Mouse (Mus musculus) brain, embryonic 14.5 days (tissue): ENCODE data around the gene Zfp667.
A peak's percentile ranks its signal among the peaks of the same experiment; 100 is the strongest.
"Not testable (repeated sequence)": the region's sequence is repeated elsewhere in the genome, so short reads cannot be mapped to it uniquely, and the experiment has no call there.

Source experiments
- CTCF ChIP-seq: fragments of 200-500 bp; IDR thresholded peaks from 2 replicates; pipeline ENCODE4 v1.5.1; 2012; ENCODE audit warnings: inconsistent platforms, mild to moderate bottlenecking, moderate library complexity, borderline replicate concordance; ENCODE audit not compliant: insufficient read depth, insufficient read length; ENCODE audit errors: extremely low read depth
- POLR2A ChIP-seq: fragments of 200-500 bp; IDR thresholded peaks from 2 replicates; pipeline ENCODE4 v1.6.1; 2012; ENCODE audit warnings: mild to moderate bottlenecking, inconsistent platforms, borderline replicate concordance; ENCODE audit not compliant: poor library complexity, insufficient read depth, insufficient read length, severe bottlenecking; ENCODE audit errors: extremely low read depth

DNA sequence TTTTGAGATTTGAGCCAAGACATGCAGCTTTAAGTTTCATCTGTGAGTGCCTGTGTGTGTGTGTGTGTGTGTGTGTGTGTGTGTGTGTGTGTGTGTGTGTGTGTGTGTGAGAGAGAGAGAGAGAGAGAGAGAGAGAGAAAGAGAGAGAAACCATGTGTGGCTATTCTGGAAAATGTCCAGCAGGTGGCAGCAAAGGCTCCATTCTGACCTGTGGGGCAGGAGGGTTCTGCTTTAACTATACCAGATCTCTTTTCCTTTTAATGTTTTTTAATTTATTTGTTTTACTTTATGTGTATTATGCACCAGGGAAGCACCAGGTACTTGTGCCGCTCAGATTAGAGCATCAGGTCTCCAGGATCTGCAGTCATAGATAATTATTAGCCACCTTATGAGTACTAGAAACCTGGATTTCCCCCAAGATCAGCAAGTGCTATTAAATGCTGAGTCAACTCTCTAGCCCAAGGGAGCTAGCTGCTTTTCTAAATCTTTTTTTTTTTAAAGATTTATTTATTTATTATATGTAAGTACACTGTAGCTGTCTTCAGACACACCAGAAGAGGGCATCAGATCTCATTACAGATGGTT is 45.4 kb upstream of the Zfp667 start:
- peak; percentile 62; the same call in 1 of the 2 replicates for TF ChIP-seq CTCF
- TF ChIP-seq POLR2A: not testable (repeated sequence)
